Mouse (Mus musculus): ENCODE results near the gene Il10ra.

- TF ChIP-seq GATA1 (IDR thresholded peaks at IDR 0.05; ENCODE audit: low read length) (no peak), TAL1 (IDR thresholded peaks at IDR 0.05; ENCODE audit: low read length) (no peak)
Measured at GRCm38 (mm10) chr9:45268597-45269325, at the start of gene Il10ra.
